Mouse (Mus musculus) testis, adult 2 months (tissue): Measurements from ENCODE around the gene Foxf1.

Source experiments
- CTCF ChIP-seq: fragments of 200-500 bp; IDR thresholded peaks from 2 replicates; pipeline ENCODE4 v1.5.1; 2012; ENCODE audit warnings: low read depth, mild to moderate bottlenecking, inconsistent platforms, low read length, moderate library complexity; ENCODE audit not compliant: control insufficient read depth, insufficient read depth, insufficient replicate concordance
- POLR2A ChIP-seq: fragments of 200-500 bp; IDR thresholded peaks from 2 replicates; pipeline ENCODE4 v1.6.1; 2012; ENCODE audit warnings: low read depth, mild to moderate bottlenecking, inconsistent platforms, low read length, moderate library complexity; ENCODE audit not compliant: control insufficient read depth

DNA sequence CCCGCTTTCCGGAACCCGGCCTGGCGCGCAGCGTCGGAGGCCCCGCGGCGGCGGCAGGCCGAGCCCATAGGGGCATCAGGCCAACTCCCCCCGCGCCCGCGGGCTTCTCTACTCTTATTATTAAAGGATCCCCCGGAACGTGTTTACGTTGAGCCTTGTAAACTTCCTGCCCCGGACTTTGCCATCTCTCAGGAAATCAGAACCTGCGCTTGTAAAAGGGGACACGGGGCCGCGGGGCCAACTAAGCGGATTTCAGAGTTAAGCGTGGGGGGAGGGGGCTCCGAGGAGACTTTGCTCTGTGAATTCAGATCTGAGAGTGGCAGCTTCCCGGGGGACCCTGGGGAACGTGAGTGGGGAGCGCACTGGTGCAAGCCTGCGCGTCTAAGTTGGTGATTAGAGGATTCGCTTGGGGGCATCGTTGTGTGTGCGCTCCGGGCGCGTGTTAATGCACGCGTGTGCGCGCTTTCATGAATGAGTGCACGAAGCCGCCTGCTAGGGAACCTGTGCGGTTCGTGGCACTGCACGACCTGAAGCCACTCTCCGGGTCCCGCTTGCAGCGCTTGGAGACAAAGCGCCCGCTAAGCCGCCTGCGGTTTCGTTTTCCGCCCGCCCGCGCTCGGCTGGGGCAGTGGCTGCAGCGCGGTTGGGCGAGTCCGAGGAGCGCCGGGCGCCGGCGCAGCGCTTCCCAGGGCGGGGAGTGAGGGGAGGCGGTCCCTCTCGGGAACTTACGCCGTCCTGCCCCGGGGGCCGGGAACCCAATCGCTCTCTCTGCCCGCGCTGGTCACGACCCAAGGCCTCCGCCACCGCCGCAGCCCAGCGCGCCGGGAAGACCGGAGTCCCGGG is 872 bp upstream of the Foxf1 start:
- TF ChIP-seq POLR2A (no peak), CTCF (no peak)
